Mouse (Mus musculus) forebrain, embryonic 12.5 days (tissue): ENCODE data around the gene Aes. TPM values are rescaled to one million over a fixed set of nuclear protein-coding genes. Genes with fewer than 3 reads are reported as not detected.

Experiments used
- ATAC-seq: fragments of 200-750 bp; cut with Nextera tagmentation; 2 replicates; pipeline ENCODE4 v1.8.0; 2017; ENCODE audit warnings: moderate TSS enrichment; ENCODE audit not compliant: low FRiP score
- H3K27ac ChIP-seq: fragments of 300-500 bp; sonication (generic); 2 replicates; pipeline ENCODE4 v1.5.1; 2016; ENCODE audit warnings: mild to moderate bottlenecking
- H3K27me3 ChIP-seq: fragments of 300-500 bp; sonication (generic); 2 replicates; pipeline ENCODE4 v1.6.1; 2016; ENCODE audit warnings: mild to moderate bottlenecking
- H3K36me3 ChIP-seq: fragments of 300-500 bp; sonication (generic); replicated peaks from 2 replicates; pipeline ENCODE4 v1.6.1; 2016; ENCODE audit warnings: mild to moderate bottlenecking
- H3K4me1 ChIP-seq: fragments of 300-500 bp; sonication (generic); 2 replicates; pipeline ENCODE4 v1.6.1; 2016
- H3K4me2 ChIP-seq: fragments of 300-500 bp; sonication (generic); 2 replicates; pipeline ENCODE4 v1.6.1; 2016; ENCODE audit warnings: mild to moderate bottlenecking, moderate library complexity
- H3K4me3 ChIP-seq: fragments of 300-500 bp; sonication (generic); replicated peaks from 2 replicates; pipeline ENCODE4 v1.5.1; 2016; ENCODE audit warnings: mild to moderate bottlenecking
- H3K9ac ChIP-seq: fragments of 300-500 bp; sonication (generic); 2 replicates; pipeline ENCODE4 v1.6.1; 2016; ENCODE audit warnings: mild to moderate bottlenecking
- H3K9me3 ChIP-seq: fragments of 300-500 bp; sonication (generic); 2 replicates; pipeline ENCODE4 v1.6.1; 2016
- WGBS: fragments of 180-500 bp; shearing (Covaris S2); methylation state at CpG from one replicate; pipeline ENCODE4 v1.1.7; 2016; 5-methylcytosine and 5-hydroxymethylcytosine counted together
- polyA plus RNA-seq: library from polyadenylated mRNA; unstranded; fragments of >200 nt; fragmentation: Nextera tagmentation; extraction: Ambion mirVana; gene quantifications from 2 replicates; pipeline ENCODE4 v1.2.1, GENCODE M21; 2016

The Aes gene
- polyA plus RNA-seq, 1 experiment from 2014 or later: 520 TPM

DNA sequence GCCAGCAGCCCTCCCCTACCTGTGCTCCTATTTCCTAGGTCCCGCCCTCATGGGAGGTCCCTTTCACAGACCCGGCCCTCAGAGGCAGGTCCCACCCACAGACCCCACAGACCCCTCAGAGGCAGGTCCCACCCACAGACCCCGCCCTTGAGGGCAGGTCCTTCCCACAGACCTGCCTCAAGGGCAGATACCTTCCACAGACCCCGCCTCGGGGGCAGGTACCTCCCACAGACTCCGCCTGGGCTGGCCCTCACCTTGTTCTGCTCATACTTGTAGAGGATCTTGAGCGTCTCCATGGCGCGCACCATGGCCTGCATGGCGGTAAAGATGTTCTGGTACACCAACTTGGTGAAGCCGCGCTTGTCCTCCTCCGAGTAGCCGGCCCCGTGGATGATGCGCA lies 24.5 kb upstream of the Aes start:
- no peaks in the 10 kb centered on the region for H3K4me1 ChIP-seq
- no peak for ATAC-seq
- H3K9ac ChIP-seq: no peak overlapping the region
- H3K36me3 ChIP-seq: peaks cover 46% of the 10 kb centered on the region
- no peak overlapping the region for H3K27ac ChIP-seq
- H3K9me3 ChIP-seq: no peaks in the 10 kb centered on the region
- H3K27me3 ChIP-seq: no peaks in the 10 kb centered on the region
- H3K4me2 ChIP-seq: no peak overlapping the region
- no peak overlapping the region for H3K4me3 ChIP-seq
- WGBS: 66% methylated on average over 16 of the region's 16 CpGs

GRCm38 (mm10) chr10:81536734-81537133 lies 22.6 kb upstream of the Aes start:
- Histone ChIP-seq H3K9me3 (no peaks in the 10 kb centered on the region), H3K27ac (no peak overlapping the region), H3K4me1 (peaks cover 6% of the 10 kb centered on the region), H3K27me3 (no peaks in the 10 kb centered on the region), H3K36me3 (peaks cover 28% of the 10 kb centered on the region), H3K4me3 (no peak overlapping the region), H3K4me2 (no peak overlapping the region), H3K9ac (no peak overlapping the region)
- ATAC-seq: no peak
- WGBS: 77% methylated on average over 6 of the region's 6 CpGs

DNA sequence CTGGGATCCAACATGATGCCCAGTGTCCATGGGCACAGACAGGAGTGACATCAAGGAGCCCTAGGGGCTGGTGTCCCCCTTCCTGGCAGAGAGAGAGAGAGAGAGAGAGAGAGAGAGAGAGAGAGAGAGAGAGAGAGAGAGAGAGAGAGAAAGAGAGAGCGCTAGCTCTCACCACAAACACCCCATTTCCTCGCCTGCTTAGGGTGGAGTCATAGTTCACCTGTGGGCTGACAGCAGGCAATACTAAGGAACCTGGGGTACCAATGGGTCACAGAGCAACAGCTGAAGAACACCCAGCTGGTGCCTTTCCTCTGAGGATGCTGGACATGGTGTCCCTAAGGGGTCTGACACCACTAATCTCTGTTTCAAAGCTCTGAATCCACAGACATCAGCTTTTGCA lies 21.9 kb upstream of the Aes start:
- Histone ChIP-seq H3K4me2 (no peak overlapping the region), H3K4me3 (no peak overlapping the region), H3K9ac (no peak overlapping the region), H3K4me1 (peaks cover 13% of the 10 kb centered on the region), H3K27ac (no peak overlapping the region), H3K9me3 (no peaks in the 10 kb centered on the region), H3K36me3 (peaks cover 24% of the 10 kb centered on the region), H3K27me3 (no peaks in the 10 kb centered on the region)
- WGBS: 84% methylated on average over 2 of the region's 2 CpGs
- no peak for ATAC-seq

DNA sequence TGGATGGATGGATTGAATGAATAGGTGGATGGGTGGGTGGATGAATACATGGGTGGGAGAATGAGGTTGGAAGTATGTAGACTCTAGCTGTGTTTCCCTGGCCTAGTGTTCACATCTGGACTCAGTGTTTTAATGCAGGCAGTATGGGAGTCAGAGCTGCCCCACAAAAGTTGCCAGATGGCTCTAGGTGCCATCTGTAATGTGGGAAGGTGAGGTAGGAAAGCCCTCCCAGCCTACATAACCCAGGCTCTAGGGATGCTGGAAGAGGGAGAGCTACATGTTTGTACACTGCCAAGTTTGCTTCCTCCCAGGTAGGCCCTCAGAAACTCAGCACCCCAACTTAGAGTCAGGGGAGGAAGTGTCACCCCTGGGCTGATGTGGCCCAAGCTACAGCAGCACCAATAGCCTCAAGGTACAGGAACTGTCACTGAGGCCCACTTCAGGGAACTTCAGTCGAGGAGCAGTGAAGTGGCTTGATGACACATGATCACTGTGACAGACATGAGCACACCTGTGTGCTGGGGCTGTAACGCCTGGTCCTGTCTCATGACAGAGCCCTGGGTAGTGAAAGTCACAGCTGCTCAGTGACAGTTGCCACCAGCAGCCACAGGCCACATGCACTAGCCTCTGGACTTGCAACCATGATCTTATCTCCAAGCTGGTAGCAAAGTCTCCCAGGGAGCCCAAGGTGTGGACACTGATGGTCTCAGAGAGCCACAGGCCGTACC lies 20.8 kb upstream of the Aes start:
- no peak overlapping the region for H3K9ac ChIP-seq
- WGBS: 83% methylated on average over 3 of the region's 3 CpGs
- peaks cover 17% of the 10 kb centered on the region for H3K36me3 ChIP-seq
- H3K9me3 ChIP-seq: no peaks in the 10 kb centered on the region
- ATAC-seq: no peak
- H3K4me2 ChIP-seq: no peak overlapping the region
- peaks cover 24% of the 10 kb centered on the region for H3K4me1 ChIP-seq
- no peak overlapping the region for H3K4me3 ChIP-seq
- no peaks in the 10 kb centered on the region for H3K27me3 ChIP-seq
- H3K27ac ChIP-seq: no peak overlapping the region

GRCm38 (mm10) chr10:81541363-81541762 lies 17.9 kb upstream of the Aes start:
- 89% methylated on average over 5 of the region's 5 CpGs for WGBS
- no peak overlapping the region for H3K27ac ChIP-seq
- H3K4me3 ChIP-seq: no peak overlapping the region

DNA sequence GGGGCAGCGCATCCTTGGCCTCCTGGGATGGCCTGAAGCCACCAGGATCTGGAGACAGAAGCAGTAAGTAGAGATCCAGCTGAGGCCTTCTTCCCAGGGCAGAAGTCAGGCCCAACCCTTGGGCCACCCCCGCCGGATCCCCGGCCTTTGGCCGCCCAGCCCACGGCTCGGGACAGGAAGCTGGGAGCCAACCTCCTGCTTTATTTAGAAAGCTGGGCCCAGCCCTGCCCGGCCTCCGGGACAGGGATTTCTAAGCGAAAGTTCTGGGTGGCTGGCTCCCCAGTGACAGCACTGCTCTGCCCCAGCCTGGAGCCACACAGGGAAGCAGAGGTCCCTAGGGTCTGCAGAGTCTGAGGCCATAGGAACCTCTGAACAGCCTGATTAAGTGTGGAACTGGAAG lies 17.5 kb upstream of the Aes start:
- 93% methylated on average over 10 of the region's 10 CpGs for WGBS
- H3K4me1 ChIP-seq: peaks cover 39% of the 10 kb centered on the region
- H3K9ac ChIP-seq: 0 out of 2 replicates have a peak overlapping the region, but pooled peaks have one; percentile 2
- H3K4me2 ChIP-seq: no peak overlapping the region
- no peaks in the 10 kb centered on the region for H3K9me3 ChIP-seq
- peaks cover 9% of the 10 kb centered on the region; the same call in 1 of the 2 replicates for H3K36me3 ChIP-seq
- ATAC-seq: no peak
- H3K4me3 ChIP-seq: no peak overlapping the region
- no peaks in the 10 kb centered on the region for H3K27me3 ChIP-seq
- no peak overlapping the region for H3K27ac ChIP-seq

More at GRCm38 (mm10) chr10:81541363-81541762, 17.9 kb upstream of the Aes start:
- Histone ChIP-seq H3K4me2 (no peak overlapping the region), H3K9ac (0 out of 2 replicates have a peak overlapping the region, but pooled peaks have one; percentile 2), H3K27me3 (no peaks in the 10 kb centered on the region), H3K36me3 (peaks cover 9% of the 10 kb centered on the region; the same call in 1 of the 2 replicates), H3K9me3 (no peaks in the 10 kb centered on the region), H3K4me1 (peaks cover 39% of the 10 kb centered on the region)
- no peak for ATAC-seq

DNA sequence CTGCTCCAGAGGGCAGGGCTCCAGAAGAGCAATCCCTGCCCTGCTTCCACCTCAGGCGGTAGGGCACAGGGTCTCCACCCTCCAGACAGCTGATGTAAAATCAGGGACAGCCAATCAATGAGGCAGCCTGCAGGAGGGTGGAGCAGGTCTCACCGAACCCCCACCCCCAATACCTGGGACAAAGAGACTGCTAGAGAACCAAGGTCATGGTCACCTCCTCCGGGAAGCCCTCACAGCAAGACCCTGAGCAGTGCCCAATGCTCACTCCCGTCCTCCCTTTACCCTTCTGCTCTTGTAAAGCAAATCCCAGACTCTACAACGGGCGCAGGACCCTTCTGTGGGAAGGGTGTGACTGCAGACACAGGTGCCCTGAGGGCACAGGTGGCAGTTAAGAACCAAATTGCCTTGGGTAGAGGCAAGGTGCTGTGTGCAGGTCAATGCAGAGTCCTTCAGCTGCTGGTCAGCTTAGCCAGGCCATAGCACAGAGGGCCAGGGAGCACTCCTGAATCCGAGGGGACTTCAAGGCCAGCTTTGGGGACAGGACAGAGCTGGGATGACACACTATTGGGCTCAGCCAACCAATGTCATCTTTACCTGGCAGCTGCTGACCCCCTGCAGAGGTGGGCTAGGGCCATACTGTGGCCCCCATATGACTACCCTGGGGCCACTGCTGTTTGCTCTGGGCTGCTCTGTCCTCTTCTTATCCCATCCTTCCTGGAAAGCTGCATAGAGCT lies 16.4 kb upstream of the Aes start:
- Histone ChIP-seq H3K4me3 (peak overlapping the region; percentile 96), H3K27ac (no peak overlapping the region), H3K27me3 (no peaks in the 10 kb centered on the region), H3K9me3 (no peaks in the 10 kb centered on the region), H3K9ac (peak overlapping the region; percentile 91), H3K4me1 (peaks cover 39% of the 10 kb centered on the region), H3K4me2 (peak overlapping the region; percentile 99), H3K36me3 (peaks cover 9% of the 10 kb centered on the region; the same call in 1 of the 2 replicates)
- WGBS: 76% methylated on average over 7 of the region's 7 CpGs
- ATAC-seq: no peak

GRCm38 (mm10) chr10:81543633-81544032 lies 15.7 kb upstream of the Aes start:
- 53% methylated on average over 1 of the region's 1 CpGs for WGBS
- H3K9ac ChIP-seq: peak overlapping the region; percentile 91
- H3K4me1 ChIP-seq: peaks cover 39% of the 10 kb centered on the region
- peak overlapping the region; percentile 96 for H3K4me3 ChIP-seq
- no peaks in the 10 kb centered on the region for H3K9me3 ChIP-seq
- no peak overlapping the region for H3K27ac ChIP-seq
- H3K27me3 ChIP-seq: no peaks in the 10 kb centered on the region
- peaks cover 9% of the 10 kb centered on the region; the same call in 1 of the 2 replicates for H3K36me3 ChIP-seq
- no peak for ATAC-seq
- peak overlapping the region; percentile 99 for H3K4me2 ChIP-seq

DNA sequence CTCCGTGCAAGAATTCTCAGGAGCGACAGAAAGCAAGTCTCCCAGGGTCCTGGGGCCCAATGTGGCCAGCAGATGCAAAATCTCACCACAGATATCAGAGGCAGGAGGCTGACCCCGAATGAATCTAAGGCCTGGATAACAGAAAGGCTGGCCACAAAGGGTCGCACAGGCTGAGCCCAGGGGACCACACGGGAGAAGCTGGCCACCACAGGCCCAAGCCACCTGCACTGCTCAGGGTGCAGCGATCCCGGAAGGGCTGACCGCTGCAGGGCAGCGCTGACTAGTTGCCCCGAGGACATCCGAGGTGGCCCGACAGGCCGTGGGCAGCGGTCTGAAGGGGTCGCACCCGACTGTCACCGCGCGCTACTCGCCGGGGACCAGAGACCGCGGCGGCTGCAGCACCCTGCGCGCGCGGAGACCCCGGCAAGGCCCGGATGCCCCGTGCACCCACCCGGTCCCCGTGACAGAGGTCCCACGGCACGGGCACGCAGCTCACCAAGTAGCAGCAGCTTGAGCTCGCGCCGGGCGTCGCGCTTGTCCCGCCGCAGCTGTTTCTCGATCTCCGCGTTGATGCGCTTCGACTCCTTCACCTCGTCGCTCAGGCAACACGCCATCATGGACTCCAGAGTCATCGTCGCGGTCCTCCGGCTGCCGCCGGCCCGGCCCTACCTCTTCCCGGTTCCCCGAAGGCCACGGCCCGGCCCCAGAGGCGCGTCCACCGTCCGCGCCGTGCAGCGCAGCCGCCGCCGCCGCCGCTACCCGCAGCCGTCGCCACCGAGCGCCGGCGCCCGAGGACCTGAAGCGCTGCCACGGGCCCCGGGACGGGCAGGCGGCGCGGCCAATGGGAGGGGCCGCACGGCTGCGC lies 14.8 kb upstream of the Aes start:
- ATAC-seq: peak; percentile 9
- under 1% methylated on average over 93 of the region's 93 CpGs for WGBS
- H3K4me2 ChIP-seq: peak overlapping the region; percentile 99
- H3K4me3 ChIP-seq: peak overlapping the region; percentile 96
- H3K27ac ChIP-seq: peak overlapping the region; percentile 92
- no peaks in the 10 kb centered on the region for H3K9me3 ChIP-seq
- peaks cover 5% of the 10 kb centered on the region; the same call in 1 of the 2 replicates for H3K36me3 ChIP-seq
- H3K4me1 ChIP-seq: peaks cover 39% of the 10 kb centered on the region
- no peaks in the 10 kb centered on the region for H3K27me3 ChIP-seq
- peak overlapping the region; percentile 91 for H3K9ac ChIP-seq

DNA sequence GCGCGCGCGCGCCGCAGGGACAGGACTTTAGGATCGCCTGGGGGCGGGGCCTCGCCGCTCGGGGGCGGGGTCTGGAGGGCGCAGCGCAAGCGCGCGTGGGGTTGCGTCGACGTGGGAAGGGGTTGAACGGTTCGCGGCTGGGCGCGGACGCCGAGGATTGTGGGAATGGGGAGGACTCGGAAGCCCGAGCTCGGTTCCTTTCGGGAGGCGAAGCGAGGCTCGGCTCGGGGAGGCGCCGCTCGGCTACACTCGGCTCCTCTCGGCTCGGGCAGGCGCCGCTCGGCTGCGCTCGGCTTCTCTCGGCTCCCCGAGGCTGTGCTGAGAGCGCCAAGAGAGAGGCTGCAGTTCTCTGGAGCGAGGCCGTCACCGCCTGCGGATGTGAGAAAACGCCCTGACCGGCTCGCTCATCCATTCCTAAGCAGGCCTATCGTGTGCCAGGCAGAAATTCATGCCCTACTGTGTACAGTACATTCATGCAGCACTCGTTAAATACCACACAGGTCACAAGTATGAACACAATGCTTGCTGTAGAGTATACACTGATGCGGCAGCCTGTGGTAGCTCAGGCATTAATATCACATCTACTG lies 14.0 kb upstream of the Aes start, which contains the start of gene Gna11:
Gna11 (minus strand) TSS at position 30 of the 587 bp plus-strand sequence.
- Histone ChIP-seq H3K4me3 (peak within 1 kb of the TSS; percentile 96), H3K4me2 (peak within 1 kb of the TSS; percentile 99), H3K4me1 (peaks cover 39% of the 10 kb centered on the region), H3K9ac (peak within 1 kb of the TSS; percentile 91), H3K27ac (peak within 1 kb of the TSS; percentile 92), H3K27me3 (no peaks in the 10 kb centered on the region), H3K9me3 (no peaks in the 10 kb centered on the region), H3K36me3 (peaks cover 4% of the 10 kb centered on the region; the same call in 1 of the 2 replicates)
- peak; percentile 96 for ATAC-seq
- 1% methylated on average over 56 of the region's 59 CpGs for WGBS

DNA sequence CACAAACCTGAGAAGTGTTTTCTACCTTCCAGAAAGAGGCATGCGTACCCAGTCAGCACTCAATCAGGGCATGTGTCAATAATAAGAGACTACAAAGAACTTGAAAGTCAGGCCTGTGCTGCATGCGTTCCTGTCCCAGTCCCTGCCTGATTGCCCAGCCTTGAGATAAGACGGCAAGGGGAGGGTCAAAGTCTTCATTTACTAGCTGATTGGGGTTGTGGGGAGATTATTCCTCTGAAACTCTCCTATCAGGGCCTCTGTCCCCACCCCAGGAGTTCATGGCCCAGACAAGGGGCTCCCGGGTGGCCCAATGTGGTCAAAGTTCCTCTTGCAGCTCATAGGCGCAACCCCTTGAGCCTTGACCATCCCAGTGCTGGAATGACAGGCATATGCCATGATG lies 13.0 kb upstream of the Aes start:
- no peak overlapping the region for H3K4me2 ChIP-seq
- no peak overlapping the region for H3K9ac ChIP-seq
- H3K36me3 ChIP-seq: 0 out of 2 replicates have a peak, but pooled peaks cover 4% of the 10 kb centered on the region
- H3K4me1 ChIP-seq: peaks cover 34% of the 10 kb centered on the region
- no peaks in the 10 kb centered on the region for H3K27me3 ChIP-seq
- no peaks in the 10 kb centered on the region for H3K9me3 ChIP-seq
- no peak overlapping the region for H3K4me3 ChIP-seq
- WGBS: 91% methylated on average over 5 of the region's 5 CpGs
- no peak for ATAC-seq
- H3K27ac ChIP-seq: no peak overlapping the region
